Mouse (Mus musculus): ENCODE results near the gene Arhgef12. TPM values are rescaled to one million over a fixed set of nuclear protein-coding genes. Genes with fewer than 3 reads are reported as not detected.

Gene Arhgef12
- polyA plus RNA-seq, 1 experiment from 2014 or later = 3.9 TPM

DNA sequence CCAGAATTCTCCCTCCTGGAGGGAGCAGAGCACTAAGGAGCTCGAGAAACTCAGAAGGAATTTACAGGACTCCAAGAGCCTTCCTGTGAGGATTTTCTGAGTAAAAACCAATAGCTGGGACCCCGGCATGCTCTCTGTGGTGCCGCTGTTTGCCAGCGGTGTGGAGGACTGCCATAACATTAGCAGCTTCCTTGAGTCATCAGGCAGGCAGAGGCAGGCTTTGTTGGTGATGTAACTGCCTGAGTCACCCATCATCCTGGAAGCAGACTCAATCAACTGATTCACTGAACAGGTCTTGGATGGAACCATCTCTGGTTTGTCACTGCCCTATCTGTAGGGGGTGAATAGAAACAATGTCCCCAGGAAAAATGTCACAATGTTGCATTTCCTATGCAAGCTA, 96.0 kb downstream of the Arhgef12 start:
- Histone ChIP-seq H3K27me3 (replicated peaks; ENCODE audit: control insufficient read depth, insufficient read depth, low read length) (no peaks in the 10 kb centered on the region), H3K4me2 (replicated peaks; ENCODE audit: low read depth) (no peak overlapping the region), H3K36me3 (ENCODE audit: control insufficient read depth, insufficient read depth) (peaks cover 12% of the 10 kb centered on the region; the same call in 1 of the 2 replicates), H3K27ac (ENCODE audit: low read depth, low read length) (no peak overlapping the region), H3K9me3 (ENCODE audit: control insufficient read depth) (no peaks in the 10 kb centered on the region), H3K4me3 (ENCODE audit: low read depth, low read length) (no peak overlapping the region), H3K9ac (ENCODE audit: low read depth, low read length) (no peak overlapping the region), H3K4me1 (replicated peaks; ENCODE audit: control insufficient read depth, insufficient read depth, low read length) (no peaks in the 10 kb centered on the region)
- no peak for ATAC-seq
- no peak for TF ChIP-seq CTCF (IDR thresholded peaks at IDR 0.05; ENCODE audit: low read depth)
- WGBS = 83% methylated on average over 4 of the region's 4 CpGs

DNA sequence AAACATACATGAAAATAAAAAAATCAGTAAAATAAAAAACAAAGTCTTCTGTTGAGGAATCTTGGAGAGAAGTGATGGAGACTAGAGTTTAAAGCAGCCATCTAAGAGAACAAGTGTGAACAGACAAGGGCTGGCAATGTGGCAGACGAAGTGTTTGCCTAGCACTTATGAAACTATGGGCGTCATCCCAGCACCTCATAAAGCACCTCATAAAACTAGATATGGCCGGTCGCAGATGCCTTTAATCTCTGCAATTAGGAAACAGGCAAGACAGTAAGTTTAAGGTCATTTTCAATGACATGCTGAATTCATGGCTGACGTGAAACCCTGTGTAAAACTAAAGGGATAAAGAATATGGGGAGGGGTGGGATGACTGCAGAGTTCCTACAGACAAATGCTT, 103.2 kb downstream of the Arhgef12 start:
- H3K4me2 ChIP-seq (replicated peaks; ENCODE audit: low read depth) = no peak overlapping the region
- H3K4me3 ChIP-seq (ENCODE audit: low read depth, low read length) = no peak overlapping the region
- ATAC-seq = peak; percentile 49; the same call in 1 of the 2 replicates
- no peaks in the 10 kb centered on the region for H3K9me3 ChIP-seq (ENCODE audit: control insufficient read depth)
- H3K27ac ChIP-seq (ENCODE audit: low read depth, low read length) = no peak overlapping the region
- H3K9ac ChIP-seq (ENCODE audit: low read depth, low read length) = no peak overlapping the region
- peaks cover 38% of the 10 kb centered on the region for H3K36me3 ChIP-seq (ENCODE audit: control insufficient read depth, insufficient read depth)
- peaks cover 18% of the 10 kb centered on the region; the same call in 1 of the 2 replicates for H3K27me3 ChIP-seq (replicated peaks; ENCODE audit: control insufficient read depth, insufficient read depth, low read length)
- TF ChIP-seq CTCF (IDR thresholded peaks at IDR 0.05; ENCODE audit: low read depth) = no peak
- 43% methylated on average over 5 of the region's 5 CpGs for WGBS
- no peaks in the 10 kb centered on the region for H3K4me1 ChIP-seq (replicated peaks; ENCODE audit: control insufficient read depth, insufficient read depth, low read length)

DNA sequence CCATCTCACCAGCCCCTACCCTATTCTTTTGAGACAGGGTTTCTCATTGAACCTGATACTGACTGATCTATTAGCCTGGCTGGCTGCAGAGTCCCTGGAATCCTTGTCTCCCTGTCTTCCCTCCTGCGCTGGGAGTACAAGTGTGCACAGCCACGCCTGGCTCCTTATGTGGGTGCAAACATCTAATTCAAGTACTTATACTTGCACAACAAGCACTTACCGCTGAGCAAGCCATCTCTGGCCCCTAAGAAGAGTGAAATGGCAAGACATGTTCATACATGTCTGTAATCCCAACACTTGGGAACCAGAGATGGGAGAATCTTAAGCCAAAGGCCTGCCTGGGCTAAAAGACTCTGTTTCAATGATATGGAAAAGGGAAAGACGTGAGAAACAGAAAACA, 104.0 kb downstream of the Arhgef12 start:
- TF ChIP-seq CTCF (IDR thresholded peaks at IDR 0.05; ENCODE audit: low read depth) = no peak
- Histone ChIP-seq H3K9ac (ENCODE audit: low read depth, low read length) (no peak overlapping the region), H3K4me2 (replicated peaks; ENCODE audit: low read depth) (no peak overlapping the region), H3K9me3 (ENCODE audit: control insufficient read depth) (no peaks in the 10 kb centered on the region), H3K4me3 (ENCODE audit: low read depth, low read length) (no peak overlapping the region), H3K4me1 (replicated peaks; ENCODE audit: control insufficient read depth, insufficient read depth, low read length) (no peaks in the 10 kb centered on the region), H3K27me3 (replicated peaks; ENCODE audit: control insufficient read depth, insufficient read depth, low read length) (peaks cover 19% of the 10 kb centered on the region; the same call in 1 of the 2 replicates), H3K36me3 (ENCODE audit: control insufficient read depth, insufficient read depth) (peaks cover 46% of the 10 kb centered on the region), H3K27ac (ENCODE audit: low read depth, low read length) (no peak overlapping the region)
- ATAC-seq = no peak
- 90% methylated on average over 4 of the region's 4 CpGs for WGBS

DNA sequence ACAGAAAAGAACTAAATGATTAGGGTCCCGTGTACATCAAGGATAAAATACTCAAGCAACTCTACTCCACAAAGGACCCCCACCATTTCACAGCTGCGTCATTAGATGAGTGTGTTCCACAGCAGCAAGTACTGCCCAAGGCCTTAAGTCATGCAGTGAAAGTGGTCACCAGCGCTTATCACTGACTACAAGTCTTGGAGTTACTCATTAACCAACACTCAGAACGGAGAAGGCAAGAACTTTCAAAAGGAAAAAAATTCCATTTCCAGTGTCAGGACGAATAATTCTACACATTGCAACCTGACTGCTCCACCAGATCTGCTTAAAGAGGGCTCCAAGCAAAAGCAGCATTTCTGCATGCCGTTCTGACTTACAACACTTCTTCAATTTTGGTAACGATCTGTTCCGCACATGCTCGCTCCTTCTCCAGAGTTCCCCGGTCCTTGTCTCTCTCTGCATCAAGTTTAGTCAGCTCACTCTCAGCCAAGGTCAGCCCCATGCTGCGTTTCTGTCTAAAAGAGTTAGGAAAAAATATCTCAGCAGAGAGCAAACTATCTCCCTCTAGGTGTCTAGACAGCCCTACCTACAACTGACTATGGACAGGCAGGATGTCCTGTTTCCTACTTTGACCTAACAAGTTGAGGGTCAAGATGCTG, 106.3 kb downstream of the Arhgef12 start:
- TF ChIP-seq CTCF (IDR thresholded peaks at IDR 0.05; ENCODE audit: low read depth) = no peak
- no peak overlapping the region for H3K4me2 ChIP-seq (replicated peaks; ENCODE audit: low read depth)
- H3K27me3 ChIP-seq (replicated peaks; ENCODE audit: control insufficient read depth, insufficient read depth, low read length) = peaks cover 19% of the 10 kb centered on the region; the same call in 1 of the 2 replicates
- H3K4me3 ChIP-seq (ENCODE audit: low read depth, low read length) = no peak overlapping the region
- peak; percentile 54; the same call in 1 of the 2 replicates for ATAC-seq
- H3K9me3 ChIP-seq (ENCODE audit: control insufficient read depth) = no peaks in the 10 kb centered on the region
- no peaks in the 10 kb centered on the region for H3K4me1 ChIP-seq (replicated peaks; ENCODE audit: control insufficient read depth, insufficient read depth, low read length)
- H3K9ac ChIP-seq (ENCODE audit: low read depth, low read length) = no peak overlapping the region
- no peak overlapping the region for H3K27ac ChIP-seq (ENCODE audit: low read depth, low read length)
- WGBS = 60% methylated on average over 11 of the region's 11 CpGs
- peaks cover 56% of the 10 kb centered on the region for H3K36me3 ChIP-seq (ENCODE audit: control insufficient read depth, insufficient read depth)

DNA sequence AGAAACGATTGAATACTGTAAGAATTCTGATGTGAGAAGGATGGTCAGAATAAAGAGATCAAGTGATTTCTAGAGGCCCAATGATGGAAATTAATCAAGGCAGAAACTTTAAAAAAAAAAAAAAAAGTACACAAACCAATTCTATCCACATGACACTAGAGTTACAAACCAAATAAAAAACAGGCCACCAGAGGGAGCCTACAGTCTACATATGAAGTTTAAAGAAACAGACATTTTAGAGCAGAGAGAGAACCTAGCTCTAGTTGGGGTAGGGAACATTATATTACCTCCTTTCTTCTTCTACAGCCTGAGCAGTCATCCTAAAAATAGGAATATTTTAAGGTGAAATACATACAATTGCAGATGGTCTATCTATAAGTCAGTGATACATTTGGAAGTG, 107.0 kb downstream of the Arhgef12 start:
- 0 out of 2 replicates have a peak, but pooled peaks have one; percentile 45 for ATAC-seq
- H3K9me3 ChIP-seq (ENCODE audit: control insufficient read depth) = no peaks in the 10 kb centered on the region
- peaks cover 62% of the 10 kb centered on the region for H3K36me3 ChIP-seq (ENCODE audit: control insufficient read depth, insufficient read depth)
- H3K4me2 ChIP-seq (replicated peaks; ENCODE audit: low read depth) = no peak overlapping the region
- H3K4me3 ChIP-seq (ENCODE audit: low read depth, low read length) = no peak overlapping the region
- no peak overlapping the region for H3K27ac ChIP-seq (ENCODE audit: low read depth, low read length)
- no peaks in the 10 kb centered on the region for H3K4me1 ChIP-seq (replicated peaks; ENCODE audit: control insufficient read depth, insufficient read depth, low read length)
- no peak overlapping the region for H3K9ac ChIP-seq (ENCODE audit: low read depth, low read length)
- 97% methylated on average over 1 of the region's 1 CpGs for WGBS
- H3K27me3 ChIP-seq (replicated peaks; ENCODE audit: control insufficient read depth, insufficient read depth, low read length) = peaks cover 19% of the 10 kb centered on the region; the same call in 1 of the 2 replicates
- peak; percentile 74 for TF ChIP-seq CTCF (IDR thresholded peaks at IDR 0.05; ENCODE audit: low read depth)

DNA sequence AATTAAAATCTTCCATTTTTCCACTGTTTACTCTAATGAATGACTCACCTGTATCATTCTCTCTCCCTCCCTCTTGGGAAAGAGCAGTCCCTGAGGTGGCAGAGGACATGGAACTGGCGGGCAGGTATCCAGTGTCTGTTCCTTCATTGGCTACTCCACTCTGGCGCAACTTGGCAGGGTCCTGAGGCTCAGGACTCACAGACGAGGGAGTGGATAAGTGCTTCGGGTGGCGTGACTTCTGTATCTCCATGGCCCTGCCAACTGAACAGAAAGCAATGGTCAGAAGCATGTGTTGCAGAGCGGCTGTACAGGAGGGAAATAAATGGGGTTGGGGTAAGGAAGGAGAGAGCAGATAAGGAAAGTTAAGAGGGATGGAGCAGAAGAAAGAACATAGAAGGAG, 109.5 kb downstream of the Arhgef12 start:
- no peak overlapping the region for H3K27ac ChIP-seq (ENCODE audit: low read depth, low read length)
- no peak overlapping the region for H3K4me2 ChIP-seq (replicated peaks; ENCODE audit: low read depth)
- H3K4me3 ChIP-seq (ENCODE audit: low read depth, low read length) = no peak overlapping the region
- TF ChIP-seq CTCF (IDR thresholded peaks at IDR 0.05; ENCODE audit: low read depth) = no peak
- H3K9me3 ChIP-seq (ENCODE audit: control insufficient read depth) = no peaks in the 10 kb centered on the region
- H3K4me1 ChIP-seq (replicated peaks; ENCODE audit: control insufficient read depth, insufficient read depth, low read length) = no peaks in the 10 kb centered on the region
- peaks cover 16% of the 10 kb centered on the region; the same call in 1 of the 2 replicates for H3K27me3 ChIP-seq (replicated peaks; ENCODE audit: control insufficient read depth, insufficient read depth, low read length)
- WGBS = 94% methylated on average over 6 of the region's 6 CpGs
- peaks cover 70% of the 10 kb centered on the region for H3K36me3 ChIP-seq (ENCODE audit: control insufficient read depth, insufficient read depth)
- no peak for ATAC-seq
- H3K9ac ChIP-seq (ENCODE audit: low read depth, low read length) = no peak overlapping the region

All from intestine, postnatal 0 days (tissue).